Mouse (Mus musculus): ENCODE measurements around the gene Sds.

- TF ChIP-seq CTCF (IDR thresholded peaks at IDR 0.05; ENCODE audit: insufficient read depth, low read length) (no peak), POLR2A (IDR thresholded peaks at IDR 0.05; ENCODE audit: borderline replicate concordance, extremely low read depth, low read depth, low read length) (no peak)
Measured at GRCm38 (mm10) chr5:120447305-120447704, 29.0 kb upstream of the Sds start.

Measured in lung, adult 2 months (tissue).